Mouse (Mus musculus): ENCODE data around the gene Ptpn9.
A peak's percentile ranks its signal among the peaks of the same experiment; 100 is the strongest.

Ptpn9 gene

DNA sequence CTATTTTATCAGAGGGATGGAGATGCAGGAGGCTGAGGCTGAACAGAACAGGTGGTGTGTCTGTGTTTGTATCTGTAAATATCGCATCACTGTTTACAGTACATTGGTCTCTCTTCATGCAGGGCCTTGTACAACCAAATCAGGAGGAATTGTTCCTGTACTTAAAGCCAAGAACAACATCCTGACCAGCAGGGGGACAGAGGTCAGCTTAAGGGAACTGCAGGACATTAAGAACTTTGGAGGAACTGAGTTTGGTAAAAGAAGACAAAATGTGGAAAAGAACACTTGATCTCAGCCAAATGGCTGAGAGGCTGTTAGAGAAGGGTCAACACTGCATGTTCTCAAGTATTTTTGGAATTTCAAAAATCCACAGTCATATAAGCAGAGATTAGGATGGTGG is 20.0 kb downstream of the Ptpn9 start:
- no peak for DNase-seq (ENCODE audit: low spot score in 2 of 2)

DNA sequence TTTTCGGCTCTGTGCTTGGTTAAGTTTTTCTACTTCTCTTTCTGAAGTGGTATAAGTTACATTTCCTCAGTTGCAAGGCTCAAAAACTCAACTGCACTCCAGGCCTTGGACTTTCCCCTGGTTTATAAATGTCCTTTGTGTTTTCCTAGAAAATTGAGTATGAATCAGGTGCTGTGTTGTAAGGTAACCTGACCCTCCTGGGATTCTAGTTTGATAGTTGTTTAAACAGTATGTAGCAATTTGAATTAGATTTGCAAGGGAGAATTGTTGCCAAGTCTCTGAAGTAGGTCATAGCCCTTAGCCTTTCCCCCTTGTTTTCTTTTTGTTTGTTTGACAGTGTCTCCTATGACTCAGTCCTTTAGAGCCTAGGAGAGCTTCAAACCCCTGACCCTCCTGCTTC is 22.9 kb downstream of the Ptpn9 start:
- DNase-seq (ENCODE audit: low spot score in 2 of 2): no peak

DNA sequence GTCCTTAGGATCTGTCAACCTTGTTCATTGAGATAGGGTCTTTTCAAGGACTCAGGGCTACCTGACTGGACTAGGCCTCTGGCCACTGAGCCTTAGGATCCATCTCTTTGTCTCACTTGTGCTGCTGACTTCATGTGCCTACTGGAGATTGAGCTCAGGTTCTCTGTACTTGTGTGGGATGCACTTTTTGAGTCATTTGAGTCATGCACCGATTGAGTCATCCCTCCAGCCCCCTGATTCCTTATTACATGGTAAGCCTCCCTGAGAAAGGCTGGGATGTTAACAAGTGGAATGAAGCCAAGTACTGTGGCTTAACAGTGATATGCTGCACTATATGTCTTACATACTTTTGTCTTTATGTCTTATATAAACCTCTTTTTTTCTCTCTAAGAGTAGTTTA is 37.0 kb downstream of the Ptpn9 start:
- no peak for DNase-seq (ENCODE audit: low spot score in 2 of 2)

DNA sequence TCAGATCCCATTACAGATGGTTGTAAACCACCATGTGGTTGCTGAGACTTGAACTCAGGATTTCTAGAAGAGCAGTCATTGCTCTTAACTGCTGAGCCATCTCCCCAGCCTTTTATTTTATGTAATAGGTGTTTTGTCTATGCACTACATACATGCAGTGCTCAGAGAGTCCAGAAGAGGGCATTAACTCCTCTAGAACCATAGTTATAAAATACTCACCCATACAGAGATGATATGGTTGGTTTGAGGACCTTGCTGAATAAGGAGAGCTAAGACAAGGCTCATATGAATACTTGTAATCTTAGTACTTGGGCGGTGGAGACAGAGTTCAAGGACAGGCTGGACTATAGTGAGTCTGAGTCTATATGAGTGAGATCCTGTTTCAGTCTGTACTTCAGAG is 61.5 kb downstream of the Ptpn9 start:
- peak; percentile 48 to 64 for DNase-seq (ENCODE audit: low spot score in 2 of 2)

DNA sequence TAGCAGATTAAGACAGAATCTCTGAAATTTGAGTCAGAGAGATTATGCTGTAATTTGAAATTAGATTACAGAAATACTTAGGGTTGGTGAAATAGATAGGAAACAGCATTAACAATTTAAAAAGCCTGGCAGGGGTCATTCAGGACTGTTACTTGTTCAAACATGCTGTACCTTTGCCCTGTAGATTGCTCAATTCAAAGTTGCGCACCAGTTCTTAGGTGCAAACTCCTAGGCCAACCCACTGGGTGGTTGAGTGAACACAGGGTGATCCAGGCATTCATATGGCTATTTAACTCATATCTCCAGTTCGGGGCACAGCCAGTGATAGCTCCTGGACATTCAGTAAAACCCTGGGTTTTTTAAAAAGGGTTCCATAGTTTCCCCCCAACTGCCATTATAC is 69.4 kb downstream of the Ptpn9 start:
- DNase-seq (ENCODE audit: low spot score in 2 of 2): no peak

DNA sequence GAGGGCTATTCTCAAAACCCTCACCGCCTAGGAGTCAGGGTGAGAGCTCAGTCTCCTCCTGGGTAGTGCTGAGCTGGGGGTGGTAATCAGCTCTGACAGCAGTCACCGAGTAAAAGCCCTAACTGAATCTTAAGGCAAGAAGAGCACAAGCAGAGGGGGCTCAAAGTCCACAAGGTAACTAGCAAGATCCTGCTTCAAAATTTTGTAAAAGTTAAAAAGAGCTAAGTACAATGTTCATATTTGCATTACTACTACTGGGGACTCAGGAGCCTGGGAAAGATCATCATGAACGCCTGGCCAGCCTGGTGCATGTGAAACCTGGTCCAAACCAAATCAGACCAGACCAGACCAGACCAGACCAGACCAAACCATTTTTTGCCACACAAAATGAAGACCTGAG is 73.5 kb downstream of the Ptpn9 start:
- DNase-seq (ENCODE audit: low spot score in 2 of 2): no peak

DNA sequence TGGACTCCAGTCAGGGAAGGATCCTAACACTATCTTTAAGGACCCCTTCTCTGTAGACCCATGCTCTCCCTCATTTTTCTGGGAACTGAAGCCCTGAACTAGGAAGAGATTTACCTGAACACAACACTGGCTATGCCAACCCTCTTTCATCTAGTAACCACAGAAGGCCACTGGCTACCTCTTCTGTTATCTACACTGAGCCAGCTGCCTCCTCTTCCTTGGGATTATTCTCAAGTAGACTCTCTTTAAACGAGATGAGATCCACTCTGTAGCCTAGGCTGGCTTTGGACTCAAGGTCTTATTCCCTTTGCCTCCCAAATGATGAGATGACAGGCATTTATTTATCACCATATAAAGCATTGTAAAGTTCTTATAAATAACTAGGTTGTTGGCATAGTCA is 75.5 kb downstream of the Ptpn9 start:
- DNase-seq (ENCODE audit: low spot score in 2 of 2): no peak

DNA sequence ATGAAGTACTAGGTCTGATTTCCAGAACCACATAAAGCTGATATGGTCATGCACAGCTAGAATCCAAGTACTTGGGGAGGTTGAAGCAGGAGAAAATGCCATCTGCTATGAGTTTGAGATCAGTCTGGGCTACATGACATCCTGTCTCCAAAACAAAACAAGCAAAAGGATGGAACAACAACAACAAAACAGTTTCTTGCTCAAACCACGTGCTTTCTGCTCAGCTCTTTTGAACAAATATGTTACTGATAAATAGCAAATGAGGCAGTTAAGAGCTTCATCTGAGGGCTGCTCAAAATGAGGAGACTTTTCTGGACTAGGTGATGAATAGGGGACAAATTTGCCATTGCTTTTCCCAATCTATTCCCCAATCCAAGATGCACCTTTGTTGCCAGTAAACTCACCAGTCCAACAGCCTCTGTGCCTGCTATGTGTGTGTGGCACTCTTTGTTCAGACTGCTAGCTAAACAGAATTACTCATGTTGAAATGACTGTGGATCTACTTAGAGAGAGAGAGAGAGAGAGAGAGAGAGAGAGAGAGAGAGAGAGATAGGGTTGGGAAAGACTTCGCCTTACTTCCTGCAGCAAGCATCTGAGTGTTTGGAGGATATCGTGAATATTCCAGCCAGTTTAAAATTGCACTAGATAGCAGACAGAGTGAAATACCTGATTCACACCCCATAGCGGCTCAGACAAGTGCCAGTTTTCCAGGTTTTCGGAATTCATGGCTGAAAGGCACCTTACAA is 76.2 kb downstream of the Ptpn9 start:
- DNase-seq (ENCODE audit: low spot score in 2 of 2): no peak

DNA sequence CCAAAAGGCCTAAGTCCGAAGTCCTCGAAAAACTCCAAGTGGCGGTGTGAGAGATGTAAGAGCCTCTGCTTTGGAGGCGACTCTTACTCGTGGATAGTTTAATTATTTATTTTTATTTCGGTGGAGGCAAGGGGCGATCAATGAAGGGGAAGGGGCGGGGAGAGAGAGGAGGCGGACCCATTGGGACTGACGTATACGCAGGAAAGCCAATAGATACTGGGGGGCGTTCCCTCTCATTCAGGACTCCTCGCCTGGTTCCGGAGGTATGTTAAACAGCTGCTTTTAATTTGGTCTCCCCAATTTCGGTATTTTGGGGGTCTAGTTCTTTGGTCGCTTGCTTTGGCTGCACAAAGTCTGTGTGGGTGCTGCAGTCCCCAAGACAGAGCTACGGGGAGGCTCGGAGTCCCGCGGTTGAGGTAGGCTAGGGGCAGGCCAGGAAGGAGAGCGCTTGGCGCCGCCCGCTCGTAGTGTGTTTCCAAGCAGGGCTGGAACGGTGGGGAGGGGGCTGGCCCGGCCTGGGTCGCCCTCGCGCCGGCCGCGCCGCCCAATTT is 77.2 kb downstream of the Ptpn9 start, which contains the start of gene Sin3a:
Sin3a (plus strand) TSS at position 240 of the 551 bp plus-strand sequence.
- peak; percentile 61 to 63 for DNase-seq (ENCODE audit: low spot score in 2 of 2)

DNA sequence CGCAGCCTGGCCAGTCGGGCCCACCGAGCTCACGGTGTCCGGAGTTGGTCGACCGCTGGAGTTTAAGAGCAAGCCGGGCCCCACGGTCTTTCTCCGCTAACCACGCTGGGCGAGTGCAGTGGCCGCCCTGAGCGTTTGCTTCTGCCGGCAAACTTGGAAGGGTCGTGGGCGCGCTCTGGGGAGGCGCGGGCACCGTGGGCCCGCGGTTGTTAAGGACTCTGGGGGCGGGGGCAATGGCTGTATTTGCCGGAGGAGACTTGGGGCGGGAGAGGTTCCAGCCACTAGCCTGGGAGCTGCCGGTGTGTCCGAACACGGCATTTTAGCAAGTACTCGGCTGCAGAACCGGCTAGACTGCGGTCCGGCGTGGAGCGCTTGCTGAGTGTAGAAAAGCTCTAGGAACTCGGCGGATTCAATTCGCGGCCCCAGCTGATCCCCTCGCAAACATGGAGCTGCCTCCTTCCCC is 77.8 kb downstream of the Ptpn9 start:
- no peak for DNase-seq (ENCODE audit: low spot score in 2 of 2)

DNA sequence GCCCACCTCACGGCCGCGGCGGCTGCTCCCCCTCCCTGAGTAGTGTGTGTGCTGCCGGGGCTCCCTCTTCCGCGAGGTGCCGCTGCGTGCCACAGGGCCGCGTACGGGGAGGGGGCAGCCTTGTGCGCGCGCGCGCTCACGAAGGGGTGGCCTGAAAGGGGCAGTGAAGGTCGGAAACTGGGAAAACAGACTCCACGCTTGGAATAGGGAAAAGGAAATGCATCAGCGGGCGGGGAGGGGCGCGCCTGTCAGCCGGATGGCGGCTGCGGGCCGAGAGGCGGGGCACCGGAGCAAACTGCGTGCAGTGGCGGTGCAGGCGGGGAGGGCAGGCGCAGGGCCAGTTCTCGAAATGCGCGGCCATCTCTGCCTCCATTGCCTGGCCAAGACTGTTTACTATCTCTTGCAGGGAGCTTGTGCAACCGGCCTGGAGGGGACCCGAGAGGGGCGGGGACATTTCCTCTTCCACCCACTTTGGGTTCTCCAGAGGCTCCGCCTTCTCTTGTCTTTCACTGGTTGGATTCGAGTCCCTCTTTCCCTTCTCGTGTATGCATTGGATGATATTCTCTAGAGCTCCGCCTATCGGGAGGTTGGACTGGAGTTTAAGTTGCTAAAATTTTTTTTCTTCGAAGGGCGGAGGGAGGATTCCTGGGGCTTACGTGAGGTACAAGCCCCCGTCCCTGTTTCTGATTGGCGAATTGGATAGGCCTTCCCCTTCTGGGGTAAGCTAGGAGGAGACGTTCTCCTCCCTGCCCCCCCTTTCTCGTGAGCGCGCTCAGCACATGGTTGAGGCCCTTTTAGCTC is 78.5 kb downstream of the Ptpn9 start:
- DNase-seq (ENCODE audit: low spot score in 2 of 2): peak; percentile 94 to 95

DNA sequence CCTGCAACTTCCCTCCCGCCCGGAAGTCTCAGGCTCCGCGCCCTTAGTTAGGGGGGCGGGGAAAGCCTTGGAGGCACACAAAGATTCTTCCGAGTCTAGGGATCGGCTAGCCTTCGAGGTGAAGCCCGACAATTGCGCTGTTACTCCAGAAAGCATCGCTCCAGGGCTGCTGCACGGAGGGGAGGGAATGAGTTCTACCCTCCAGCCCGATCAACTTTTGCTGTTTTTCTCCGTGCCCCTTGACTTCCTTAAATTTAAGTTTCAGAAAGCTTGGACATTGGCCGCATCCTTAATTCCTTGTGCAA is 79.0 kb downstream of the Ptpn9 start:
- DNase-seq (ENCODE audit: low spot score in 2 of 2): no peak

DNA sequence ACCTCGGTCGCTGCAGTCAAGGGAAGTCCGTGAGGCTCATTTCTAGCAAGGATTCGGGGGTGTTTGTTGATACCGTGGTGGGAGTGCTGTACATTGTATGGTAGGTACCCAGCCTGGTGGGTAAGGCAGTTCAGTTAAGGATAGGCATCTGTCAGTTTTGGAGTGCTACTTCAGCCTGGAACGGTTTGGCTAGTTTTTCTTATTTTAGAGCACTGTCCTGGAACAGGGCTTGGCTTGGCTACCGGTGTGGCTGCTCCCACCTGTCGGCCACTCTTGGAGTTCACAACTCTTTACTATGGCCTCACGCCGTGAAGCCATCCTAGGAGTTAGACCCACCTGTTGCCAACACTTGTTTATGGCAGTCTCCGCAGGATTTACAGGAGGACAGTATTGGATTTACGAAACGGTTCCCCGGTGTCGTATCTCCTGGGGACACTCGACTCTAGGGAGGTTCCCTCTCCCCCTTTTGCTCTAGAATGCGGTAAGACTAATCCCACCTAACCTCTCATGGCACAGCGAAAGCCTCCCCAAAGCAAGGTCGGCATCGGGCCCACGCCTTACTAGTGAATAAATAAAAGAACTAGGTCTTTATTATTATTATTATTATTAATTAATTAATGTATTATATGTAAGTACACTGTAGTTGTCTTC is 79.6 kb downstream of the Ptpn9 start:
- peak; percentile 30 to 35 for DNase-seq (ENCODE audit: low spot score in 2 of 2)

DNA sequence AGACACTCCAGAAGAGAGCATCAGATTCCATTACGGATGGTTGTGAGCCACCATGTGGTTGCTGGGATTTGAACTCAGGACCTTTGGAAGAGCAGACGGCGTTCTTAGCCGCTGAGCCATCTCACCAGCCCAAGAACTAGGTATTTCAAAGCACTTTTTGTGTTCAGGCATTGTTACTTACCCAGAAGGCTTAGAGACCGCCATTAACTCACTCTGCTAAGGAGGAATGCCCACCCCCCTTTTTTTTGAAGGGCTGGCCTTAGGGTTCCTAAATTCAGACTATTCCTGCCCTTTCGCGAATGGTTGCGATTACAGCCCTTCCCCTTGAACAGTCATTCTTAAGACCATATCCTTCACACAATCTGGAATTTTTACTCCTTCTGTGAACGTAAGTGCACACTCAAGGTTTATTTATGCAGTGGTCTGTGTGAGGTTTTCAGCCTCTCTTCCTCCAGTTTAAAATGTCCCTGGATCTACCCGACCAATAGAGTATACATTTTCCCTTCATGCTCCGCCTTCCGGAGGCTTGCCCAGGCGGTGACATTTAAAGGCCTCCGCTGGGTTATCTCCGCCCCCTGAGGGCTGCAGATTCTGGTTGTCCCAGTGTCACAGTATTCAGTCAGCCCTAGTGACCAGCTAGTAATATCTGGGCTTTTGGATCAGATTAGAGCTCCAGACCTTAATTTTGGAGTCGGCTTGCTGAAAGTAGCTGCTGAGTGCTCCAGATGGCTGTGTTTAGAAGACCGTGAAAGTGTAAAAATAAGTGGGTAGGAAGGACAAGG is 80.3 kb downstream of the Ptpn9 start:
- DNase-seq (ENCODE audit: low spot score in 2 of 2): peak; percentile 73 to 75

DNA sequence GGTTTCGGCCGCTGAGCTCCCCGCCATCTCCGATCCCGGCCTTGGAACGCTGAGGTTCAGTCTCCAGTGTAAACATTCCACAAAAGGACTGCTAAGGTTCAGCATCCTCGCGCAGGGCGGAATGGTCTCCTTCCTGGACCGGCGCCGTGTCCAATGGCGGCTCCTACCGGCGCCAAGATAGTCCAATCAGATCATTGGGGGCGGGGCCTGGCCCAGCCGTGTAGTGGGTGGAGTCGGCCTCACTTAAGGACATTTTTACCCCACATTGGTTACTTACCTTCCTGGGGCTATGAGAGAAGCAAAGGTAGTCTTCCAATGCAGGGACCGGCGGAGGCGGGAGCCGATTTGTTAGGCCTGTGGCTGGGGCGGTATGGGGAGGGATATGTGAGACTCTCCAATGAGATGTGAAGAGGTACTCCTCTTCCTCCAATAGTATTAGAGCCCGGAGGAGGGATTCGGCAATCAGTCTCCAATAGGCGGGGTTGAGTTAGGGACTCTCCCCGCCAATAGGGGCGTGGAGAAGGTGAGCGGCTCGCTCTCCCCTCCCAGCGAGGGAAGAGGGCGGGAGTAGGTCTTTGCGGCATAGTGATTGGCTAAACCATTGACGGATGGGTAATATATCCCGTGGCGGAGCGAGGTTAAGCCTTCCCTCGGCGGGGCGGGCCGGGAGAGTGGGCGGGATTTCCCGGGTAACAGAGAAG is 81.1 kb downstream of the Ptpn9 start:
- peak; percentile 98 for DNase-seq (ENCODE audit: low spot score in 2 of 2)

DNA sequence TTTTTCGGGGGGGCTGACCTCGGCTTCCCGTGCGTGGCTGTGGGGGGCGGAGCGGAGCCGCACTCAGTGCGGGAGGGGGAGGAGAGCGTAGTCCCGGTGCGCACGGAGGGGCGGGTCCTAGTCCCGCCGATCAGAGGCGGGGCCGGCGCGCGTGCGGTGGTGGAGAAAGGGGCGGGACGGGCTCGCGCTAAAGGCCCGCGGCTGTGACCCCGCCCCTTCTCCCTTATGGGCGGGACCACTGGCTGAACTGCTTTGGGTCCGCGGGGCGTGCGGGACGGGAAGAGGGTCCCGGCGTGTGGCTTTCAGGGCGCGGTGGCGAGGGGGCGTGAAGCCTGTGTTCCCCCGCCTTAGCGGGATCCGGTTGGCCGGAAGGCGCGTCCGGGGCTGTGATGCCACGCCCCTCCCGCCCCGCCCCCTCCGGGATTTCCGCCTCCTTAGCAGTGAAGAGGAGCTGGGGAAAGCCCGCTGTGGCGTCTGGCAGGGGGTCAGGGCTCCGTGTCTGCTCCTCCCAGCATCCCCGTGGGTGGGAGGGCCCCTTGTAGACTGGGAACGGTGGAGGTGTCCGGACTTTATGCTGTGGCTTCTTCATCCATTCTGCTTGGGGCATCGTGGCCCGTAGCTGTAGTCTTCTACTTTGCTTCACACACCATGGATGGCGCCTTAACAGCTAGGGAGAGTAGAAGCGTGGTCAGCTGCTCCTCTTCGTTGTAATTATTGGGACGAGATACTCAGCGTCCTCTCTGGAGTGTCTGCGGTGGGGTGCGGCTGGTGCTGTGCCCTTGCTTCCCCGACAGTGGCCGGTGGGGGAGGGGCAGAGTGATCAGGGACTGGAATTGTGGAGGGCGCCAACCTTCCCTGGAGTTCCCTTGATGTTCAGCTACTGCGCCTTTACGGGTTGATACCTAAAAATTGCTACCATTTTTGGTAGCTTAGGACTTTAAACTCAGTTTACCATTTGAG is 82.3 kb downstream of the Ptpn9 start:
- peak; percentile 87 to 88 for DNase-seq (ENCODE audit: low spot score in 2 of 2)

DNA sequence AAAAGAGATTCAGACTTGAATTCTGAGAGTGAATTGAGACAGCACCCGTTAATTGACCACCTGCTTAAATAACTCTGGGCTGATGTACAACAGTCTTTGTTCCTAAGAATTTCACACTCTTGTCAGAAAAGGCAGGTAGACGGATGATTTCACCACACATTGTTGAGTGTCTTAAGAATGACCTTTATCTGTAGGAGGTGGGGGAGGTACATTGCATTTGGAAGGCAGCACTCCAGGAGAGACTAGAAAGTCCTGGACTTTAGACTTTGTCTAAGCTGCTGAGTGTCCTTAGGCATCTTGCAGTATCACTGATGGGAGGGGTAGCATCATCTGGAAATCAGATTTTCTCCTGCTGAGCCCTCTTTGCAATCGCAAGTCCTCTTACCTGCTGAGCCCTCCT is 87.5 kb downstream of the Ptpn9 start:
- DNase-seq (ENCODE audit: low spot score in 2 of 2): no peak

Data from natural killer cell, adult 2 months (primary cell).